Mouse (Mus musculus) heart, adult 2 months (tissue): Measurements from ENCODE around the gene Nup210. TPM values are rescaled to one million over a fixed set of nuclear protein-coding genes. Genes with fewer than 3 reads are reported as not detected.

Source experiments
- DNase-seq, 2 experiments: peaks; one replicate each; pipeline ENCODE4 v3.0.0; 2021
- H3K27ac ChIP-seq: fragments of 200-600 bp; 2 replicates; pipeline ENCODE4 v1.8.1; 2022
- H3K27me3 ChIP-seq: fragments of 200-500 bp; 2 replicates; pipeline ENCODE4 v1.6.1; 2012; ENCODE audit warnings: mild to moderate bottlenecking, low read length, inconsistent platforms, mixed read lengths; ENCODE audit not compliant: control insufficient read depth, insufficient read depth
- H3K36me3 ChIP-seq: fragments of 200-500 bp; 2 replicates; pipeline ENCODE4 v1.6.1; 2012; ENCODE audit warnings: low read length, inconsistent platforms; ENCODE audit not compliant: control insufficient read depth, insufficient read depth
- H3K4me1 ChIP-seq: fragments of 200-500 bp; 2 replicates; pipeline ENCODE4 v1.6.1; 2011; ENCODE audit warnings: low read length; ENCODE audit not compliant: control insufficient read depth, insufficient read depth
- H3K4me3 ChIP-seq: fragments of 200-600 bp; 2 replicates; pipeline ENCODE4 v1.8.1; 2022
- H3K79me2 ChIP-seq: fragments of 200-500 bp; replicated peaks from 2 replicates; pipeline ENCODE4 v1.6.1; 2012; ENCODE audit warnings: mild to moderate bottlenecking, inconsistent platforms, low read length, moderate library complexity, mixed read lengths; ENCODE audit not compliant: control insufficient read depth, insufficient read depth
- H3K9ac ChIP-seq: fragments of 200-500 bp; 2 replicates; pipeline ENCODE4 v1.6.1; 2012; ENCODE audit warnings: low read depth, mild to moderate bottlenecking, control low read depth, inconsistent platforms, low read length, mixed read lengths
- CTCF ChIP-seq: fragments of 200-600 bp; IDR thresholded peaks from 2 replicates; pipeline ENCODE4 v1.8.1; 2022; ENCODE audit warnings: antibody characterized with exemption, mild to moderate bottlenecking, moderate library complexity
- EP300 ChIP-seq: fragments of 200-500 bp; IDR thresholded peaks from 2 replicates; pipeline ENCODE4 v1.6.1; 2011; ENCODE audit warnings: low read depth, low read length, control low read depth; ENCODE audit not compliant: insufficient read depth
- POLR2A ChIP-seq: fragments of 200-500 bp; IDR thresholded peaks from 2 replicates; pipeline ENCODE4 v1.6.1; 2011; ENCODE audit warnings: mild to moderate bottlenecking, low read depth, low read length, control low read depth; ENCODE audit not compliant: insufficient read depth
- WGBS: fragments of 180-500 bp; shearing (Covaris S2); methylation state at CpG from one replicate; pipeline ENCODE4 v1.1.7; 2018; 5-methylcytosine and 5-hydroxymethylcytosine counted together
- intact Hi-C: fragments of 180-260 bp; cut with DNase I; formaldehyde crosslinking; loops from one replicate; pipeline ENCODE4 v1.15.1; 2025
- polyA plus RNA-seq: library from polyadenylated mRNA; depleted of rRNA; stranded (reverse); fragments of >200 nt; gene quantifications from 2 replicates; pipeline ENCODE4 v1.2.3, GENCODE M21; 2012
- total RNA-seq, 2 experiments: library from RNA; stranded (reverse); gene quantifications; 2 replicates each; pipeline ENCODE4 v1.2.3; 2021

The Nup210 gene
- total and polyA plus RNA-seq, 3 experiments, result 2.5 to 6.4 (median 3.4) TPM

DNA sequence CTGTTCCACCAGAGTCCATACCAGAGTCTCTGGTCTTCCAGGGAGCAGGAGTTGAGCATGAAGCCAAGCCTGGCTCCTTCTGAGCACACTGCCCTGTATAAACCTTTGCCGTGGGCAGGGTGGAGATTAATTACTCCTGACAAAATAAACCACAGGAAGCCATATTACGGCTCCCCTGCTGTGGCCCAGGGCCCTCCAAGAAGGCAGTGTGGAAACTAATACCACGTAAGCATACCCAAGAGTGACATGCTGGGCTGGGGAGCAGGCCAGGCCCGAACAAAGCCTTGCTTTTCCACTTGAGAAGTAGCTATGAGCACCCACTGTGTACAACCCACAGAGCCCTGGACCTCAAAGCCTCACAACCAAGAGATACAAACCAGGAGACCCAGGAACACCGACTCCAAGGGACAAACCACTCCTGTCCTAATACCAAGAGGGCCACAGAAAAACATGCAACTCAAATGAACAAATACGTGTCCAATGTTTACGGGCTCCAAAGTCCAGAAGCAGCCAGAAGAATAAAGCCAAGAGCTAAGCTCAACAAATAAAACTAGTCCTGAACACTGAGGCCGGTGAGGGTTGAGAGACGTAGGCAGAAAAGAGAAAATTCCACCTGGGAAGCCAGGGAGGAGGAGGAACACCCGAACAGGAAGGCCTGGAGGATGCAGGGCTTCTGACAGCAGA, 24.3 kb downstream of the Nup210 start:
- WGBS, result 83% methylated on average over 10 of the region's 10 CpGs
- no peak for TF ChIP-seq POLR2A
- no peak for TF ChIP-seq EP300
- no peak for TF ChIP-seq CTCF
- no peak for DNase-seq
- no peaks in the 10 kb centered on the region for H3K36me3 ChIP-seq
- H3K4me3 ChIP-seq, result no peak overlapping the region
- no peak overlapping the region for H3K27ac ChIP-seq
- no peaks in the 10 kb centered on the region for H3K4me1 ChIP-seq
- intact Hi-C loops, result no loop called here
- H3K79me2 ChIP-seq, result no peaks in the 10 kb centered on the region
- no peak overlapping the region for H3K9ac ChIP-seq
- H3K27me3 ChIP-seq, result no peaks in the 10 kb centered on the region

DNA sequence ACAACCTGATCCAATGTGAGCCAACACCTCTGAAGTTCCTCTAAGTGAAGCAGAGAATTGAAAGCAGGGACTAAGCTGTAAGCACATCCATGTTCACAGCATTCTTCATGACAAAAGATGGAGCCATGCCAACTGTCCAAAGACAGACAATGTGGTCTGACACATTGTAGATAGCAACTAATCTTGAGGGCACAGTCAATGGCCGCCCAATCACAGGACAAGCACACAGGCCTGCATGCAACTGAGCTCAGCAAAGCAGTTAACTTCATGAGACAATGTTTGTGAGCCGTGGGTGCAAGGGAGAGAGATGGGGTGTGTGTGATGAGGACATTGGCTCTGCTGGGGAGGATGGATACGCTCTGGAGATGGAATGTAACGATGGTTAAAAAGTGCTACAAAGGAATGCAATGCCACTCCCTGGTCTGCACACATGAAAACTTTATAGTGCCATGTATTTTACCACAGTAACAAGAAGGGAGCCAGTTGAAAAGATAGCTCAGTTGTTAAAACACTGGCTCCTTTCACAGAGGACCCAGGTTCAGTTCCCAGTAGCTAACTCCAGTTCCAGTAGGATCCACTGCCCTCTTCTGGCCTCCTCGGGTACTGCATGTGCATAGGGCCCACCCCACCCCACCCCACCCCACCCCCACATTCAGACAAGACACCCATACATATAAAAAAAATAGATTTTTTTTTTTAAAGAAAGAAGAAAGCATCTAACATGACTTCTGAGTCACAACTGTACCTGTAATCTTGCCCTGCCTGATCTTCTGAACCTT, 31.3 kb downstream of the Nup210 start:
- TF ChIP-seq EP300, result no peak
- TF ChIP-seq POLR2A, result no peak
- peak; percentile 49 for TF ChIP-seq CTCF
- DNase-seq, result no peak
- Histone ChIP-seq H3K4me3 (no peak overlapping the region), H3K27ac (no peak overlapping the region), H3K79me2 (no peaks in the 10 kb centered on the region), H3K4me1 (no peaks in the 10 kb centered on the region), H3K9ac (no peak overlapping the region), H3K27me3 (no peaks in the 10 kb centered on the region), H3K36me3 (no peaks in the 10 kb centered on the region)
- intact Hi-C loops, result no loop called here
- WGBS, result 73% methylated on average over 5 of the region's 5 CpGs

DNA sequence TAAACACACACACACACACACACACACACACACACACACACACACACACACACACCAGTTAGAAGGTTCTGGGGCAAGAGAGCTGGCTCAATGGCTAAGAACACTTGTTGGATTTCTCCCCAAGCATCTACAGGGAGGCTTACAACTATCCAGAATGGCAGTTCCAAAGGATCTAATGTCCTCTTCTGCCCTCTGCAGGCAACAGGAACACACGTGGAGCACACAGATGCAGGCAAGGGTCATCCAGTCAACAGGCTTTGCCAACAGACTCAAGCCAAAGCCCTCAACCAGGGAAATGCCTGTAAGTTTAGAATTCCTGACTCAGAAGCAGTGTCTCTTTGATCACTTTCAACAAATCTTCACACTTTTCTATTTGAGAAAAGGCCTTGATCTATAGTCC, 36.6 kb downstream of the Nup210 start:
- intact Hi-C loops, result no loop called here
- Histone ChIP-seq H3K36me3 (no peaks in the 10 kb centered on the region), H3K27ac (no peak overlapping the region), H3K4me1 (no peaks in the 10 kb centered on the region; the same call in 1 of the 2 replicates), H3K79me2 (no peaks in the 10 kb centered on the region), H3K9ac (no peak overlapping the region), H3K27me3 (no peaks in the 10 kb centered on the region), H3K4me3 (no peak overlapping the region)
- TF ChIP-seq POLR2A (no peak), CTCF (peak; percentile 55), EP300 (no peak)
- no peak for DNase-seq
- 24% methylated on average over 1 of the region's 1 CpGs for WGBS

DNA sequence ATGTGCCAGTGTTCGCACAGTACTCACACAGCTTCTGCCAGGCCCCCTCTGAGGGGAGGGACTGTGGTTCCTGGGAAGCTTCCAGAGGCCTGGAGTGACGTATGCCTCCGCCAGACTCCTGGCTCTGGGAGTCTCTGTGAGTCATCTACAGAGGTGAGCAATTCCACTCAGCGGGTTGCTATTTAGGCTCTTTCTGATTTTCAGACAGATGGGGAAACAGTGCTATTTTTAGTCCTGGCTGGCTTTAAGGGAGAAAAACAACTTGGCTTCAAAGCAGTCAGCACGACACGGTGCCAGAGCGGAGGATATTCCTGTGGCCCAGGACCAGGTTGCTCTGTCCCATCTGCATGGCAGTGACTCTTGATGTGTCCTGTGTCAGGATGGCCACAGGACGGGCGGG, 40.4 kb downstream of the Nup210 start:
- peak; percentile 62 to 69 for DNase-seq
- Histone ChIP-seq H3K27ac (peak overlapping the region; percentile 31; the same call in 1 of the 2 replicates), H3K27me3 (no peaks in the 10 kb centered on the region), H3K9ac (no peak overlapping the region), H3K4me3 (no peak overlapping the region), H3K79me2 (no peaks in the 10 kb centered on the region), H3K4me1 (no peaks in the 10 kb centered on the region; the same call in 1 of the 2 replicates), H3K36me3 (no peaks in the 10 kb centered on the region)
- TF ChIP-seq POLR2A (no peak), CTCF (no peak), EP300 (no peak)
- intact Hi-C loops, result loop anchor here (5.0 kb wide), 1 partner anchor 259 kb away; no protein-coding TSS in a partner anchor
- 33% methylated on average over 9 of the region's 9 CpGs for WGBS

DNA sequence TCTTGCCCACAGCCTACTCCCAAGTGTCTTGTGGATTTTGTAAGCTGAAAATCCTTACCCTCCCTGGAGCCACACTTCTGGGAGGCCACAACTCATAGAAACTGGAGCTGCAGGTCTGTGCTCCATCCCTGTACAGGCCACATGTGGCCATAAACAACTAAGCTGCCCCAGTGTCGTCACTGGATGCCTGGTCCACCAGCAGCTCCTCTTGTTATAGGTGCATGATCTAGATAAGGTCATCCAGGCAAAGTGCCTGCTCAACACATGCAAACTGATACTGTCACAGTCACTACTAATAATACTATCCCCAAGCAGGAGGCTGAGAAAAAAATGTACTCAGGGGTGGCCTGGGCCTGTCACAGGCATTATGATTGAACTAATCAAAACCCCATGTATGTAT, 48.1 kb downstream of the Nup210 start:
- H3K27me3 ChIP-seq, result no peaks in the 10 kb centered on the region
- H3K9ac ChIP-seq, result no peak overlapping the region
- no peak for DNase-seq
- intact Hi-C loops, result no loop called here
- H3K4me3 ChIP-seq, result no peak overlapping the region
- no peaks in the 10 kb centered on the region for H3K79me2 ChIP-seq
- no peaks in the 10 kb centered on the region for H3K4me1 ChIP-seq
- H3K27ac ChIP-seq, result no peak overlapping the region
- H3K36me3 ChIP-seq, result no peaks in the 10 kb centered on the region
- WGBS, result 74% methylated on average over 1 of the region's 1 CpGs
- no peak for TF ChIP-seq POLR2A

DNA sequence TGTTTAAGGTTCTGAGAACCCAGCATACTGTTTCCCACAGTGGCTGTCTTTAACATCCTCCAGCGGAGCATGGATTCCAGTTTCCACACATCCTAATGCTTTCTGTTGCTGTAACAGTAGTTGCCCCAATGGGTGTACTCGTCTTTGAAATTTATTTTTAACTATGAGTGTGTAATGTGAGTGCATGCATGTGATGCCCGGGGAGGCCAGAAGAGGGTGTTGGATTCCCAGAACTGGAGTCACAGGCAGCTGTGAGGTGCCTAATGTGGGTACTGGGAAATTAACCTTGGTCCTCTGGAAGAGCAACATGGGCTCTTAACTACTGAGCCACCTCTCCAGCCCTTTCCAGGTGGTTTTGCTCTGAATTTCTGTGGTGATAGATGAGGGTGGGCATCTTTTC, 49.6 kb downstream of the Nup210 start:
- Histone ChIP-seq H3K27ac (no peak overlapping the region), H3K79me2 (no peaks in the 10 kb centered on the region), H3K4me3 (no peak overlapping the region), H3K27me3 (no peaks in the 10 kb centered on the region), H3K9ac (no peak overlapping the region), H3K4me1 (no peaks in the 10 kb centered on the region), H3K36me3 (no peaks in the 10 kb centered on the region)
- WGBS, result 79% methylated on average over 3 of the region's 3 CpGs
- intact Hi-C loops, result no loop called here
- no peak for DNase-seq
- TF ChIP-seq EP300 (no peak), POLR2A (no peak), CTCF (0 out of 2 replicates have a peak, but pooled peaks have one; percentile 23)
